Mouse (Mus musculus) lung, adult 2 months (tissue): ENCODE measurements around the gene Opn1sw. TPM values are rescaled to one million over a fixed set of nuclear protein-coding genes. Genes with fewer than 3 reads are reported as not detected.
"Not testable (repeated sequence)": the region's sequence is repeated elsewhere in the genome, so short reads cannot be mapped to it uniquely, and the experiment has no call there.

Source experiments
- DNase-seq: peaks from one replicate; pipeline ENCODE4 v3.0.0; 2022
- H3K4me1 ChIP-seq: fragments of 200-500 bp; 2 replicates; pipeline ENCODE4 v1.6.1; 2011; ENCODE audit warnings: low read length; ENCODE audit not compliant: control insufficient read depth, insufficient read depth
- H3K4me3 ChIP-seq: fragments of 200-500 bp; replicated peaks from 2 replicates; pipeline ENCODE3; 2011; ENCODE audit warnings: low read depth, mild to moderate bottlenecking, control low read depth, low read length; ENCODE audit errors: extremely low read depth
- CTCF ChIP-seq: fragments of 200-500 bp; IDR thresholded peaks from 2 replicates; pipeline ENCODE4 v1.5.1; 2011; ENCODE audit warnings: mild to moderate bottlenecking, low read length, control low read depth; ENCODE audit not compliant: insufficient read depth
- POLR2A ChIP-seq: fragments of 200-500 bp; IDR thresholded peaks from 2 replicates; pipeline ENCODE4 v1.6.1; 2011; ENCODE audit warnings: low read depth, mild to moderate bottlenecking, control low read depth, low read length, borderline replicate concordance; ENCODE audit errors: extremely low read depth
- WGBS: fragments of 180-500 bp; shearing (Covaris S2); methylation state at CpG from one replicate; pipeline ENCODE4 v1.1.7; 2018; 5-methylcytosine and 5-hydroxymethylcytosine counted together
- polyA plus RNA-seq: library from polyadenylated mRNA; depleted of rRNA; stranded (reverse); fragments of >200 nt; gene quantifications from 2 replicates; pipeline ENCODE4 v1.2.3, GENCODE M21; 2012

Gene Opn1sw
- polyA plus RNA-seq, 1 experiment = 0.21 TPM

GRCm38 (mm10) chr6:29397575-29397974, 9.3 kb upstream of the Opn1sw start:
- TF ChIP-seq POLR2A = no peak
- no peak for TF ChIP-seq CTCF
- Histone ChIP-seq H3K4me3 (no peak overlapping the region), H3K4me1 (0 out of 2 replicates have a peak, but pooled peaks cover 2% of the 10 kb centered on the region)
- 28% methylated on average over 6 of the region's 6 CpGs for WGBS
- no peak for DNase-seq

GRCm38 (mm10) chr6:29396714-29397540, 8.7 kb upstream of the Opn1sw start:
- TF ChIP-seq POLR2A (no peak), CTCF (no peak)
- no peak for DNase-seq
- WGBS = 10% methylated on average over 24 of the region's 24 CpGs

GRCm38 (mm10) chr6:29395910-29396713, 7.8 kb upstream of the Opn1sw start, which contains the start of gene Ccdc136:
Gene Ccdc136, plus strand, starts transcription at chr6:29396309.
- Histone ChIP-seq H3K4me1 (0 out of 2 replicates have a peak, but pooled peaks cover 2% of the 10 kb centered on the region), H3K4me3 (peak within 1 kb of the TSS; percentile 58)
- TF ChIP-seq POLR2A (peak; percentile 36; the same call in 1 of the 2 replicates), CTCF (no peak)
- under 1% methylated on average over 47 of the region's 49 CpGs for WGBS
- peak; percentile 69 for DNase-seq

More at GRCm38 (mm10) chr6:29396714-29397540, 8.7 kb upstream of the Opn1sw start:
- Histone ChIP-seq H3K4me3 (peak overlapping the region; percentile 36), H3K4me1 (0 out of 2 replicates have a peak, but pooled peaks cover 2% of the 10 kb centered on the region)

- DNase-seq = no peak
- TF ChIP-seq CTCF (no peak), POLR2A (no peak)
- H3K4me3 ChIP-seq = no peak overlapping the region
- 0 out of 2 replicates have a peak, but pooled peaks cover 2% of the 10 kb centered on the region for H3K4me1 ChIP-seq
- 80% methylated on average over 1 of the region's 1 CpGs for WGBS
These were observed 6.0 kb upstream of the Opn1sw start for GRCm38 (mm10) chr6:29394286-29394685.

- H3K4me3 ChIP-seq = no peak overlapping the region
- no peak for DNase-seq
- 71% methylated on average over 4 of the region's 4 CpGs for WGBS
- 0 out of 2 replicates have a peak, but pooled peaks cover 2% of the 10 kb centered on the region for H3K4me1 ChIP-seq
- TF ChIP-seq CTCF (no peak), POLR2A (no peak)
These were observed 3.5 kb upstream of the Opn1sw start for GRCm38 (mm10) chr6:29391802-29392201.

- not testable (repeated sequence) for H3K4me3 ChIP-seq, DNase-seq, H3K4me1 ChIP-seq
- 64% methylated on average over 8 of the region's 8 CpGs for WGBS
These were observed 3.0 kb upstream of the Opn1sw start for GRCm38 (mm10) chr6:29391241-29391640.

GRCm38 (mm10) chr6:29390500-29390899, 2.2 kb upstream of the Opn1sw start:
- H3K4me1 ChIP-seq, H3K4me3 ChIP-seq, DNase-seq: not testable (repeated sequence)
- 76% methylated on average over 1 of the region's 1 CpGs for WGBS

- DNase-seq = no peak
- 43% methylated on average over 9 of the region's 9 CpGs for WGBS
- no peaks in the 10 kb centered on the region for H3K4me1 ChIP-seq
- no peak for TF ChIP-seq POLR2A
- TF ChIP-seq CTCF = no peak
- no peak overlapping the region for H3K4me3 ChIP-seq
These were observed 1.2 kb upstream of the Opn1sw start for GRCm38 (mm10) chr6:29389425-29389824.

GRCm38 (mm10) chr6:29388606-29389080, 375 bp upstream of the Opn1sw start:
- no peaks in the 10 kb centered on the region for H3K4me1 ChIP-seq
- WGBS = 9% methylated on average over 11 of the region's 11 CpGs
- H3K4me3 ChIP-seq = no peak overlapping the region
- TF ChIP-seq POLR2A (no peak), CTCF (no peak)
- peak; percentile 76 for DNase-seq

GRCm38 (mm10) chr6:29382442-29382841, 5.8 kb downstream of the Opn1sw start:
- DNase-seq = no peak
- Histone ChIP-seq H3K4me3 (no peak overlapping the region), H3K4me1 (no peaks in the 10 kb centered on the region)
- 67% methylated on average over 2 of the region's 2 CpGs for WGBS
- TF ChIP-seq POLR2A (no peak), CTCF (no peak)

- H3K4me3 ChIP-seq = no peak overlapping the region
- no peak for TF ChIP-seq CTCF
- no peak for TF ChIP-seq POLR2A
- DNase-seq = no peak
- 83% methylated on average over 6 of the region's 6 CpGs for WGBS
- no peaks in the 10 kb centered on the region for H3K4me1 ChIP-seq
These were observed 8.3 kb downstream of the Opn1sw start for GRCm38 (mm10) chr6:29379954-29380353.
